Mouse (Mus musculus) spleen, postnatal 0 days (tissue): Measurements from ENCODE around the gene Cacna2d3. TPM values are rescaled to one million over a fixed set of nuclear protein-coding genes. Genes with fewer than 3 reads are reported as not detected.

Source experiments
- polyA plus RNA-seq: library from polyadenylated mRNA; unstranded; fragments of >200 nt; fragmentation: Nextera tagmentation; extraction: Ambion mirVana; gene quantifications from 2 replicates; pipeline ENCODE4 v1.2.1, GENCODE M21; 2015

Cacna2d3 gene
- 0.05 TPM in 1 of 2 replicates, not detected in the other for polyA plus RNA-seq

DNA sequence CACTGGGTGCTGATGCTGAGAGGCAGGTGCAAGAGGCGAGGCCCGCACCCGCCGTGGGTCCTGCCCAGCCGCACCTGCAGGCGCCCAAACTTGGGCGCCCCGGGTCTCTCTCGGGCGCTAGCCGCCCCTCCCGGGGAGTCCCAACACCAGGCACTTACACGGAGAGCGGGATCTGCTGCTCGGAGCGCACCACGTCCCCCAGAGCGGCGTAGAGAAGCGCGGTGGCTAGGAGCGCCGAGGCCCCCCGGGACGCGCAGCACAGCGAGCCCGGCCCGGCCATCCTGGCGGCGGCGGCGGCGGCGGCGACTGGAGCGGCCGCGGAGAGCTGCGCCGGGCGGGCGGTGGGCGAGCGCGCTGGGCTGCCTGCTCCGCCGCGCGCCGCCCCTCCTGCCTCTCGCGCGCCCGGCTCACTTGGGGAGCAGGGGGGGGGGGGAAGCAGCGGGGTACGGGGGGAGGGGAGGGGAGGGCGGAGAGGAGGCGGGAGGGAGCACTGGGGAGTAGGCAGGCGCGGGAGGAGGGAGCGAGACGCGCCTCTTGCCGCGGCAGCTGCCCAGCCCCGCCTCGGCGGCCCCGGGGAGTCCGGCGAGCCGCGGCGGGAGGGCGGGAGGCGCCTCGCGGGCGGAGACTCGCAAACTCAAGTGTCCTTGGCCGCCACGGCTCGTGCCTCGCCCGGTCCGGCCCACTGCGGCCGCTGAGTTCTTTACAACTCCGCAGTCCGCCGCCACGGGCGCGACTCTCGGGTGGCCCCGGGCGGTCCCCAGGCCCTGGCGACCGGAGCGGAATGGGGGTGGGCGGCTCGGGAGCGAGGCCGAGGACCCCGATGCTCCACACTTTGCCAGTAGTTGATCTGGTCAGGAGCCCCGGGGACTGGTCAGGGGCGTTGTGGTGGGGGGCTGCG lies at the start of gene Cacna2d3:
Cacna2d3 (minus strand) TSS at position 377 of the 898 bp plus-strand sequence.

DNA sequence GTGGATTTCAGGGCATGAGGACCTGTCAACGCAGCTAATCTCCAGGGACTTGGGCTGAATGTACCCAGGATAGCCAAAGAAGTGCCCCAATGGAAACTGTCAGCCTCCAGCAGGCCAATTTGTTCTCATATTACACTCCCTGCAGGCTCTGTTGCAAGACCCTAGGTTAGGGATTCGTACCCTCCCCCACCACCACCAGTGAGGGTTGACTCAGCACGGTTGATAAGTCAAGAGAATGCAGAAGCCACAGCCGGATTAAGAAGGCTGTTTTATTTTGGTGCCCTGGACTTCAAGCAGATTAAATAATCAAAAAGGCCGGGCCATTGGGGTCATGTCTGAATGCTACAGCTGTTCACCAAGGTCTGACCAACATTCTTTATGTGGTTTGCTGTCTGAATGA lies 703.8 kb downstream of the Cacna2d3 start, which contains the start of gene Lrtm1:
Lrtm1 (plus strand) TSS at position 326 of the 400 bp plus-strand sequence.

Other genes starting within 250 kb of the Cacna2d3 start
- 174 and 183 TPM in 2 replicates for gene Selenok, start 246.4 kb upstream of the Cacna2d3 start, polyA plus RNA-seq